Mouse (Mus musculus): Measurements from ENCODE around the gene Olfr104-ps. TPM values are rescaled to one million over a fixed set of nuclear protein-coding genes. Genes with fewer than 3 reads are reported as not detected.

Olfr104-ps gene
- polyA plus RNA-seq (2016; fragmentation: Nextera tagmentation; extraction: Ambion mirVana), result not detected in 2 replicates

DNA sequence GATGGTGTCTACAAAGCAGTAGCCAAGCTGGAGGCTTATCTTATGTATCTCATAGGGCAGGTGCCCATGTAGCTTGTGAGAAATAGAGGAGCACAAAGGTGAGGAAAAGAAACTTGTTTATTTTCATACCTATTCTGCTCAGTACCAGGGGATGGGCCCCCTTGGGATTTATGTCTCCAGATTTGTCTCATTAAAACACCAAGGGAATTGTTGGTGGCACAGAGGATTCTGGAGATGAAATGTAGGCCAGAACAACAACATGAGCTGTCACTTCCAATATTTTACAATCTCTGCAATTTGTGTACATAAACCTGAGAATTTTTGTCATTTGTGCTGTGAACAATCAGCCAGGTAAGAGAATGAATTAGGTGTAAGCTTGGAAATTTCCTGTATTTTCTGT, at the start of gene Olfr104-ps:
Gene Olfr104-ps (plus strand): TSS at position 301 of the 400 bp plus-strand sequence.
- Histone ChIP-seq H3K27ac (no peak within 1 kb of the TSS), H3K4me1 (no peaks in the 10 kb centered on the region), H3K9me3 (no peaks in the 10 kb centered on the region), H3K4me2 (replicated peaks) (no peak within 1 kb of the TSS), H3K36me3 (no peaks in the 10 kb centered on the region), H3K27me3 (no peaks in the 10 kb centered on the region), H3K4me3 (no peak within 1 kb of the TSS), H3K9ac (no peak within 1 kb of the TSS)
- ATAC-seq (ENCODE audit: insufficient number of reproducible peaks, insufficient read depth, low FRiP score, low TSS enrichment), result no peak

DNA sequence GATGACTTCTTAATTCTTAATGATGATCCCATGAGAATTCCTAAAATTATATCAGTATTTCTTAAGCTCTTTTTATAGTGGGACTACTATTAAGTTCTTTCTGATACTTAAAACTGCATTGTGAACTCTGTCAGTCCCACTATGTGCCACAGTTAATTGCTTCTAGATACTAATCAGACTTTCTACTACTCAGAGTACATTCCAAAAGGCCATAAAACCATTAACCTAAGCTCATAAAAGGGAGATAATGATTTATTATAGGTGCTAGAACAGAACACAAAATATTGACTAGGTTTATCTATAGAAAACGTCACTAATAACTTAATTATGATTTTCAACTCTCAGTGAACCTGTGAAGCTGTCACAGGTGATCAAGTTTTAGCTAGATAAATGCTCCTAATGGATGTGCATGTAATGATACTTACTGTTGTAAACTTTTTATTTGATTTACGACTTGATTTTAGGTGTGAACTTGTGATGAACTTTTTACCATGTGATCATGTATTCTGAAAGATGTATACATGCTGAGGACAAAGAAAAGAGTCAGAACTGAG, 49.2 kb upstream of the Olfr104-ps start:
- no peak for ATAC-seq (ENCODE audit: insufficient number of reproducible peaks, insufficient read depth, low FRiP score, low TSS enrichment)
- 53% methylated on average over 2 of the region's 2 CpGs for WGBS

DNA sequence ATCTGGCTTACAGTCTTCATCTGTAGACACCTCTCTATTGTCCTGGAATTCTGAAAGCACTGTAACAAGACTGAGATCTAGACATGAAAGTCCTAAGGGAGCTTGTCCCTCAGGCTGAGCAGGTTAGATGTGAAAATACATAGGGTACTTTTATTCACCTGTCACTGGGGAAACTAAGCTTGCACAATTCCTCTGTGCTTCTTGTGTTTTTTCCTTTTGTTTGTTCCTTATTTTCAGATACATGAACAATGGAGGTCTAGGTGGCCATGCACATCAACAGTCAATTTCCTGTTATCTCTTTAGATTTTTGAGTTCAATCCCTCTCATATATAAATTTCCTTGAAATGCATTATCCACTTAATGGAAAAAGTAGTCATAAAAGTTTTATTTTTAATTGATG, 42.4 kb upstream of the Olfr104-ps start, which contains the start of gene Olfr102:
Gene Olfr102 (minus strand): TSS at position 101 of the 400 bp plus-strand sequence.
- H3K27ac ChIP-seq, result no peak within 1 kb of the TSS
- no peaks in the 10 kb centered on the region for H3K9me3 ChIP-seq
- H3K4me1 ChIP-seq, result no peaks in the 10 kb centered on the region
- H3K9ac ChIP-seq, result no peak within 1 kb of the TSS
- H3K27me3 ChIP-seq, result no peaks in the 10 kb centered on the region
- H3K4me2 ChIP-seq (replicated peaks), result no peak within 1 kb of the TSS
- no peaks in the 10 kb centered on the region for H3K36me3 ChIP-seq
- no peak within 1 kb of the TSS for H3K4me3 ChIP-seq
- ATAC-seq (ENCODE audit: insufficient number of reproducible peaks, insufficient read depth, low FRiP score, low TSS enrichment), result no peak

More for the DNA sequence above, 49.2 kb upstream of the Olfr104-ps start:
- H3K27ac ChIP-seq, result no peak overlapping the region
- H3K4me3 ChIP-seq, result no peak overlapping the region
- H3K4me2 ChIP-seq (replicated peaks), result no peak overlapping the region
- H3K9ac ChIP-seq, result no peak overlapping the region
- no peaks in the 10 kb centered on the region for H3K4me1 ChIP-seq
- H3K9me3 ChIP-seq, result no peaks in the 10 kb centered on the region
- H3K27me3 ChIP-seq, result no peaks in the 10 kb centered on the region
- H3K36me3 ChIP-seq, result no peaks in the 10 kb centered on the region

DNA sequence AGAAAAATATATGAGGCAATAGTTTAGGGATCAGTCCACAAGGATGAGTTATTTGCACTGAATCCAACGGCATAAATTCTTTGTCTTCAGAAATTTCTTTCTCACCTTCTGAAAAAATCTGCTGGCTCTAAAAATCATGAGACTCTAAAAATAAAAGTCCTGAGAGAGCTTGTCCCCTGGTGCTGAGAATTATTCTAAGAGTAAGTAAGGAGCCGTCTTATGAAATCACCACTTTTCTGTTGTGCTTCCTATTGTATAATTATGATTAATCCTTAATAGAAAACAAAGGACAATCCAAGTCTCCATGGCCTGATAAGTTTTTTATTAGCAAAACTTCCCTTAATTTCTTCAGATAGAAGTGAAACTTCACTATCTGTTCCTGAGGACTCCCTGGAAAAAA, 19.8 kb upstream of the Olfr104-ps start, which contains the start of gene Olfr103:
Gene Olfr103 (minus strand): TSS at position 101 of the 400 bp plus-strand sequence.
- no peaks in the 10 kb centered on the region for H3K4me1 ChIP-seq
- H3K27ac ChIP-seq, result no peak within 1 kb of the TSS
- H3K4me2 ChIP-seq (replicated peaks), result no peak within 1 kb of the TSS
- H3K36me3 ChIP-seq, result no peaks in the 10 kb centered on the region
- no peaks in the 10 kb centered on the region for H3K9me3 ChIP-seq
- H3K9ac ChIP-seq, result no peak within 1 kb of the TSS
- WGBS, result 85% methylated on average over 2 of the region's 2 CpGs
- no peak within 1 kb of the TSS for H3K4me3 ChIP-seq
- ATAC-seq (ENCODE audit: insufficient number of reproducible peaks, insufficient read depth, low FRiP score, low TSS enrichment), result no peak
- no peaks in the 10 kb centered on the region for H3K27me3 ChIP-seq

DNA sequence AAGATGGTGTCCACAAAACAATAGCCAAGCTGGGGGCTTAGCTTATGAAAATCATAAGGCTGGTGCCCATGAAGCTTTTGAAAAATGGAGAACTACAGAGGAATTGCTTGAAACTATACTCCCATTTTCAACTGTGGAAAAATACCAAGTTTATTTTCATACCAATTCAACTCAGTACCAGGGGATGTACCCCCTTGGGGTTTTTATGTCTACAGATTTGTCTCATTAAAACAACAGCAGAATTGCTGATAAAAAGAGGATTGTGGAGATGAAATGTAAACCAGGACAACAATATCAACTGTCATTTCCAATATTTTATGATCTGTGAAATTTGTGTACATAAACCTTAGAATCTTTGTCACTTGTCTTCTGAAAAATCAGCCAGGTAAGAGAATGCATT, 19.4 kb downstream of the Olfr104-ps start, which contains the start of gene Olfr105-ps:
Gene Olfr105-ps (plus strand): TSS at position 301 of the 400 bp plus-strand sequence.
- Histone ChIP-seq H3K27ac (no peak within 1 kb of the TSS), H3K4me1 (no peaks in the 10 kb centered on the region), H3K27me3 (no peaks in the 10 kb centered on the region), H3K36me3 (no peaks in the 10 kb centered on the region), H3K4me3 (no peak within 1 kb of the TSS), H3K9me3 (no peaks in the 10 kb centered on the region), H3K4me2 (replicated peaks) (no peak within 1 kb of the TSS), H3K9ac (no peak within 1 kb of the TSS)
- ATAC-seq (ENCODE audit: insufficient number of reproducible peaks, insufficient read depth, low FRiP score, low TSS enrichment), result no peak

DNA sequence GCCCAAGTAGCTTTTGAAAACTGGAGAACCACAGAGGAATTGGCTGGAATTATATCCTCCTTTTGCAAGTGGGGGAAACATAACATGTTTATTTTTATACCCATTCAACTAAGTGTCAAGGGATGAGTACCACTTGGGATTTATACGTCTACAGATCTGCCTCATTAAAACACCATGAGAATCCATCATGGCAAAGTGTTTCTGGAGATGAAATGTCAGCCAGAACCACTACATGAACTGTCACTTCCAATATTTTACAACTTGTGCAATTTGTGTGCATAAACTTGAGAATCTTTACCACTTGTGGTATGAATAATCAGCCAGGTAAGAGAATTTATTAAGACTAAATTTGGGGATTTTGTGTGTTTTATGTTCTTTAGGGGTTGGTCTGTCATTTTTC, 30.7 kb downstream of the Olfr104-ps start, which contains the start of gene Olfr106-ps:
Gene Olfr106-ps (plus strand): TSS at position 301 of the 400 bp plus-strand sequence.
- ATAC-seq (ENCODE audit: insufficient number of reproducible peaks, insufficient read depth, low FRiP score, low TSS enrichment), result no peak
- Histone ChIP-seq H3K27ac (no peak within 1 kb of the TSS), H3K4me3 (no peak within 1 kb of the TSS), H3K4me1 (no peaks in the 10 kb centered on the region), H3K9me3 (no peaks in the 10 kb centered on the region), H3K36me3 (no peaks in the 10 kb centered on the region), H3K9ac (no peak within 1 kb of the TSS), H3K4me2 (replicated peaks) (no peak within 1 kb of the TSS), H3K27me3 (no peaks in the 10 kb centered on the region)
- 72% methylated on average over 1 of the region's 1 CpGs for WGBS

DNA sequence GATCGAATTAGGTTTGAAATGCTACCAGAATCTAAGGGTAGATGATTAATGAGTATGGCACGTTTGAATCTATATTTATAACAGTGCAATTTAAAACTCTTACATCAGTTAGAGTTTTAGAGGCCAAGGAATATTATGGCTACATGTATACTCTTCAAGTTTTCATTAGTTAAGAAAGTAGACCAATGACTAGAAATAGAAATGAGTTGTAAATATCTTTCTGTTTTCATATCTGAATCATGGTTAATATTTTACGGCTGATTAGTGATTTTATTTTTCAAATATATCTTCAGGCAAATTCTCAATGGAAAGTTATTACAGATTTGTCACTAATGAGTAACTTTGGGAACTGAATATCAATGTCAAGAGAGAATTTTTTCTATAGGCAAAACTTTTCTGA, 39.5 kb downstream of the Olfr104-ps start, which contains the start of gene Olfr107:
Gene Olfr107 (plus strand): TSS at position 301 of the 400 bp plus-strand sequence.
- Histone ChIP-seq H3K4me1 (no peaks in the 10 kb centered on the region), H3K27me3 (no peaks in the 10 kb centered on the region), H3K36me3 (no peaks in the 10 kb centered on the region), H3K9me3 (no peaks in the 10 kb centered on the region), H3K4me3 (no peak within 1 kb of the TSS), H3K9ac (no peak within 1 kb of the TSS), H3K4me2 (replicated peaks) (no peak within 1 kb of the TSS), H3K27ac (no peak within 1 kb of the TSS)
- no peak for ATAC-seq (ENCODE audit: insufficient number of reproducible peaks, insufficient read depth, low FRiP score, low TSS enrichment)
- whole genome bisulfite sequencing, result 77% methylated on average over 3 of the region's 3 CpGs

DNA sequence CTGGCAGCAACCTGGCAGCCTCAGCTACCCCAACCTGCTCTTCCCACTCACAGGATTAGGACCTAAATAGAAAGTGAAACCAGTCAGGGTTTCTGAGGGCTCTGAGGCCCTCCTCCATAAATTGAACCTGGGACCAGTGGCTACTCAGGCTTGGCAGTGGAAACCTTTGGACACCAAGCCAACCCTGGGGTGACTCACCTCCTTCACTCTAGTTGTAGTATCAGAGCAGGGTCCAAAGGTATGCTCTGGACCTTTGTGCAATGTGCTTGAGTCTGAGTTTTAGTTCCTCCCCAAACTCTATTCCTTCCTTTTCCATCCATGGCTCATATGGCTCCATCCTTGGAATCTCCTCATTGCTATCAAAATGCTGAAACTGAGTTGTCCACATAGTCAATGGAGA, 54.0 kb downstream of the Olfr104-ps start:
- ATAC-seq (ENCODE audit: insufficient number of reproducible peaks, insufficient read depth, low FRiP score, low TSS enrichment), result no peak
- Histone ChIP-seq H3K27me3 (no peaks in the 10 kb centered on the region), H3K27ac (no peak overlapping the region), H3K4me1 (no peaks in the 10 kb centered on the region), H3K4me2 (replicated peaks) (no peak overlapping the region), H3K4me3 (no peak overlapping the region), H3K9ac (no peak overlapping the region), H3K9me3 (no peaks in the 10 kb centered on the region), H3K36me3 (no peaks in the 10 kb centered on the region)

Other genes starting within 250 kb of the Olfr104-ps start
- gene Olfr92, start 239.5 kb upstream of the Olfr104-ps start, polyA plus RNA-seq (2016; fragmentation: Nextera tagmentation; extraction: Ambion mirVana), result not detected in 2 replicates
- gene Olfr93, start 198.1 kb upstream of the Olfr104-ps start, polyA plus RNA-seq (2016; fragmentation: Nextera tagmentation; extraction: Ambion mirVana), result not detected in 2 replicates
- 0.18 TPM in 1 of 2 replicates, not detected in the other for gene Ubd, start 165.7 kb upstream of the Olfr104-ps start, polyA plus RNA-seq (2016; fragmentation: Nextera tagmentation; extraction: Ambion mirVana)
- gene Olfr94, start 158.6 kb upstream of the Olfr104-ps start, polyA plus RNA-seq (2016; fragmentation: Nextera tagmentation; extraction: Ambion mirVana), result 0.17 TPM in 1 of 2 replicates, not detected in the other
- not detected in 2 replicates for gene Olfr95, start 146.5 kb upstream of the Olfr104-ps start, polyA plus RNA-seq (2016; fragmentation: Nextera tagmentation; extraction: Ambion mirVana)
- not detected in 2 replicates for gene Olfr96, start 139.4 kb upstream of the Olfr104-ps start, polyA plus RNA-seq (2016; fragmentation: Nextera tagmentation; extraction: Ambion mirVana)
- not detected in 2 replicates for gene Olfr97, start 122.3 kb upstream of the Olfr104-ps start, polyA plus RNA-seq (2016; fragmentation: Nextera tagmentation; extraction: Ambion mirVana)
- gene Olfr98, start 95.8 kb upstream of the Olfr104-ps start, polyA plus RNA-seq (2016; fragmentation: Nextera tagmentation; extraction: Ambion mirVana), result not detected in 2 replicates
- 1.4 and 1.5 TPM in 2 replicates for gene H2-M3, start 89.4 kb upstream of the Olfr104-ps start, polyA plus RNA-seq (2016; fragmentation: Nextera tagmentation; extraction: Ambion mirVana)
- gene Olfr99, start 76.1 kb upstream of the Olfr104-ps start, polyA plus RNA-seq (2016; fragmentation: Nextera tagmentation; extraction: Ambion mirVana), result not detected in 2 replicates
- gene Olfr101, start 55.3 kb upstream of the Olfr104-ps start, polyA plus RNA-seq (2016; fragmentation: Nextera tagmentation; extraction: Ambion mirVana), result not detected in 2 replicates
- gene Olfr102, start 42.5 kb upstream of the Olfr104-ps start, polyA plus RNA-seq (2016; fragmentation: Nextera tagmentation; extraction: Ambion mirVana), result not detected in 2 replicates
- gene Olfr103, start 19.9 kb upstream of the Olfr104-ps start, polyA plus RNA-seq (2016; fragmentation: Nextera tagmentation; extraction: Ambion mirVana), result not detected in 2 replicates
- not detected in 2 replicates for gene Olfr105-ps, start 19.5 kb downstream of the Olfr104-ps start, polyA plus RNA-seq (2016; fragmentation: Nextera tagmentation; extraction: Ambion mirVana)
- gene Olfr106-ps, start 30.8 kb downstream of the Olfr104-ps start, polyA plus RNA-seq (2016; fragmentation: Nextera tagmentation; extraction: Ambion mirVana), result not detected in 2 replicates
- gene Olfr107, start 39.6 kb downstream of the Olfr104-ps start, polyA plus RNA-seq (2016; fragmentation: Nextera tagmentation; extraction: Ambion mirVana), result not detected in 2 replicates
- not detected in 2 replicates for gene Olfr108, start 85.9 kb downstream of the Olfr104-ps start, polyA plus RNA-seq (2016; fragmentation: Nextera tagmentation; extraction: Ambion mirVana)
- not detected in 2 replicates for gene Olfr109, start 99.3 kb downstream of the Olfr104-ps start, polyA plus RNA-seq (2016; fragmentation: Nextera tagmentation; extraction: Ambion mirVana)
- not detected in 2 replicates for gene H2-M2, start 124.0 kb downstream of the Olfr104-ps start, polyA plus RNA-seq (2016; fragmentation: Nextera tagmentation; extraction: Ambion mirVana)
- not detected in 2 replicates for gene Olfr110, start 132.9 kb downstream of the Olfr104-ps start, polyA plus RNA-seq (2016; fragmentation: Nextera tagmentation; extraction: Ambion mirVana)
- gene Olfr111, start 148.4 kb downstream of the Olfr104-ps start, polyA plus RNA-seq (2016; fragmentation: Nextera tagmentation; extraction: Ambion mirVana), result not detected in 2 replicates
- not detected in 2 replicates for gene Olfr112, start 209.9 kb downstream of the Olfr104-ps start, polyA plus RNA-seq (2016; fragmentation: Nextera tagmentation; extraction: Ambion mirVana)
- gene Olfr113, start 218.1 kb downstream of the Olfr104-ps start, polyA plus RNA-seq (2016; fragmentation: Nextera tagmentation; extraction: Ambion mirVana), result not detected in 2 replicates
- not detected in 2 replicates for gene Olfr114, start 233.2 kb downstream of the Olfr104-ps start, polyA plus RNA-seq (2016; fragmentation: Nextera tagmentation; extraction: Ambion mirVana)

All from embryonic facial prominence, embryonic 12.5 days (tissue).